Mouse (Mus musculus) E14TG2a.4 (cell line): Measurements from ENCODE around the gene Pcdh9.

ENCODE experiments used
- H3K27me3 ChIP-seq: 2 replicates; pipeline ENCODE4 v1.6.1; 2014; ENCODE audit warnings: low read length, control low read depth; ENCODE audit not compliant: insufficient read depth
- H3K36me3 ChIP-seq: 2 replicates; pipeline ENCODE4 v1.6.1; 2014; ENCODE audit warnings: low read length, control low read depth; ENCODE audit not compliant: insufficient read depth
- H3K4me1 ChIP-seq: replicated peaks from 2 replicates; pipeline ENCODE4 v1.6.1; 2014; ENCODE audit warnings: low read depth, low read length, control low read depth
- H3K4me3 ChIP-seq: replicated peaks from 2 replicates; pipeline ENCODE4 v1.5.1; 2014; ENCODE audit warnings: mild to moderate bottlenecking, low read length
- H3K9me3 ChIP-seq: 2 replicates; pipeline ENCODE4 v1.6.1; 2014; ENCODE audit warnings: low read length, control low read depth
- CTCF ChIP-seq: conservative IDR thresholded peaks from 2 replicates; pipeline ENCODE4 v1.5.1; 2014; ENCODE audit warnings: low read length
- NANOG ChIP-seq: IDR thresholded peaks from 2 replicates; pipeline ENCODE4 v1.6.1; 2014; ENCODE audit warnings: borderline replicate concordance, low read length, mixed read lengths
- POU5F1 ChIP-seq: IDR thresholded peaks from 2 replicates; pipeline ENCODE4 v1.6.1; 2014; ENCODE audit warnings: low read length, borderline replicate concordance

Gene Pcdh9

DNA sequence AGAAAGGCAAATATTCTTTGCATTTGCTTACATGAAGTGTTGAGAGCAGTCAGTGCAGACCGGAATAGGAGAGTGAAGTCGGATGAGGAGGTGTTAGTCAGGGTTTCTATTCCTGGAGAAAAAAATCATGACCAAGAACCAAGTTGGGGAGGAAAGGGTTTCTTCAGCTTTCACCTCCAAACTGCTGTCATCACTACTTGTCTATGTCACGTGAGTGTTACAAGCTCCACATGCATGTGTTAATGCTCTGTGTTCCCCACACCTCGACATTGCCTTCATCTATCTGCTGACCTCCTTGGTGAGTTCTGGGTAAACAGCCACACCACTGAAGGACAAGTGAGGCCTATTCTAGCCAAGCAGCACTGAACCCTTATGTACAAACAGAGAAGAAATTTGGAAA lies 797.7 kb downstream of the Pcdh9 start:
- TF ChIP-seq POU5F1 (no peak), NANOG (no peak), CTCF (no peak)
- Histone ChIP-seq H3K27me3 (no peaks in the 10 kb centered on the region), H3K4me1 (no peaks in the 10 kb centered on the region), H3K4me3 (no peak overlapping the region), H3K9me3 (no peaks in the 10 kb centered on the region), H3K36me3 (no peaks in the 10 kb centered on the region)

DNA sequence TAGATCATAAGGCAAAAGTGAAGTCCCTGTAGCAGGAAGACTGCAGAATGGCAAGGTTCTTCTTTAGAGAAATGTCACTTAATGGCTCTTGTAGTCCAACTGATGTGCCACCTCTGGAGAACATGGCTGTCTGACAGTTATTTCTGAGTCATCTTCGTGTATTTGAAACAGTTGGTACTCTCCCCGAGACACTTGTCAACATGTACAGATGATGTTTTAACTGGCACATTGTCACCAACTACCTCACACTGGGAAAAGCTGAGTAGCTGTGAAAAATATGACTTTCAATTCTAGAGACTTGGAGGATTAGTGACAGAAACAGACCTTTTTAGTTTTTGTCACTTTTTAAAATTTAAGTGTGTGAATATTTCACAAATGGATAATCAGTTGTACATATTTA lies 804.8 kb downstream of the Pcdh9 start:
- no peaks in the 10 kb centered on the region for H3K9me3 ChIP-seq
- H3K4me1 ChIP-seq, result peaks cover 14% of the 10 kb centered on the region
- no peaks in the 10 kb centered on the region for H3K36me3 ChIP-seq
- 0 out of 2 replicates have a peak, but pooled peaks cover 2% of the 10 kb centered on the region for H3K27me3 ChIP-seq
- no peak for TF ChIP-seq CTCF
- no peak for TF ChIP-seq NANOG
- no peak overlapping the region for H3K4me3 ChIP-seq

DNA sequence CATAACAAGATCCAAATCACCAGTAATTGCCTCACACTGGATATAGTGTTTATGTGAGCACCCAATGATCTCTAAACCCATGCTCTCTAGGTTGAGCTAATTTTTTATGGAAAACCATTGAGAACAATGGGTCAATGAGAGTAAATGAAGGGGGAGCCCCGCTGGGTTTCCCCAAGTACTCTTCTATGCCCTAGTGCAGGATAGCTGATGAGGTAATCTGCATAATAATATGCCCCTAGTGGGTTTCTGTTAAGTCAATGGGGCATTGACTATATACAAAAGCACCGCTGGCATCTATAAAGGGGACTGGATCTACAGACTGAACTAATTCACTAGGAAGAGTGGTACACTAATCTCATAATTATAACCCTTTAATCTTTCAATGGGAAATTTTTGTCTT lies 807.3 kb downstream of the Pcdh9 start:
- no peak overlapping the region for H3K4me3 ChIP-seq
- peak; percentile 86; the same call in 1 of the 2 replicates for TF ChIP-seq POU5F1
- TF ChIP-seq CTCF, result no peak
- peak; percentile 97 for TF ChIP-seq NANOG
- H3K9me3 ChIP-seq, result no peaks in the 10 kb centered on the region
- no peaks in the 10 kb centered on the region for H3K36me3 ChIP-seq
- peaks cover 14% of the 10 kb centered on the region for H3K4me1 ChIP-seq
- 0 out of 2 replicates have a peak, but pooled peaks cover 2% of the 10 kb centered on the region for H3K27me3 ChIP-seq

GRCm38 (mm10) chr14:93080910-93081309 lies 809.6 kb downstream of the Pcdh9 start:
- Histone ChIP-seq H3K27me3 (0 out of 2 replicates have a peak, but pooled peaks cover 2% of the 10 kb centered on the region), H3K4me1 (peaks cover 14% of the 10 kb centered on the region), H3K9me3 (no peaks in the 10 kb centered on the region), H3K4me3 (no peak overlapping the region), H3K36me3 (no peaks in the 10 kb centered on the region)
- no peak for TF ChIP-seq CTCF
- TF ChIP-seq NANOG, result no peak
- no peak for TF ChIP-seq POU5F1

GRCm38 (mm10) chr14:93075761-93076160 lies 814.7 kb downstream of the Pcdh9 start:
- TF ChIP-seq POU5F1, result no peak
- no peak for TF ChIP-seq NANOG
- no peak for TF ChIP-seq CTCF
- no peaks in the 10 kb centered on the region for H3K36me3 ChIP-seq
- no peak overlapping the region for H3K4me3 ChIP-seq
- no peaks in the 10 kb centered on the region for H3K4me1 ChIP-seq
- no peaks in the 10 kb centered on the region for H3K27me3 ChIP-seq
- H3K9me3 ChIP-seq, result no peaks in the 10 kb centered on the region

- H3K9me3 ChIP-seq, result no peaks in the 10 kb centered on the region
- no peaks in the 10 kb centered on the region for H3K27me3 ChIP-seq
- no peaks in the 10 kb centered on the region for H3K4me1 ChIP-seq
- no peak for TF ChIP-seq POU5F1
- no peak for TF ChIP-seq NANOG
- no peak for TF ChIP-seq CTCF
- no peak overlapping the region for H3K4me3 ChIP-seq
- H3K36me3 ChIP-seq, result no peaks in the 10 kb centered on the region
Observed at GRCm38 (mm10) chr14:93072346-93072745, 818.1 kb downstream of the Pcdh9 start.

DNA sequence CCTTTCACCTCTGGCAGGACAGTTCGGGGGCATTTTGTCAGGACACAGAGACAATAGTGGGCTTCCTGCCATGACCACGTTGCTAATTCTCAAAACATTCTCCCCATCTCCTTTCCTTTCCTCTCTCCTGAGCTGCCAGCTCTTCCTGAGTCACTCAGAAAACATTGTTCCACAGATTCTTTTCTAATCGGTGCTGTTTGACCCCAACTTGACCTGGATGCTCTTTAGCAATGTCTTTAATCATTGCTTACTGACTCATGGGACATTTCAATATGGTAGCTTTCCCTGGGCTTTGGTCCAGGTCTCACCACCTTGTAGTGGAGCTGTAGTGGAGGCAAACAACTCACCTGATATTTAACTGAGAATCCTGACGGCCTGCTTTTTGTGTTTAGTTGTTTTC lies 820.3 kb downstream of the Pcdh9 start:
- Histone ChIP-seq H3K4me1 (no peaks in the 10 kb centered on the region), H3K27me3 (no peaks in the 10 kb centered on the region), H3K4me3 (no peak overlapping the region)

DNA sequence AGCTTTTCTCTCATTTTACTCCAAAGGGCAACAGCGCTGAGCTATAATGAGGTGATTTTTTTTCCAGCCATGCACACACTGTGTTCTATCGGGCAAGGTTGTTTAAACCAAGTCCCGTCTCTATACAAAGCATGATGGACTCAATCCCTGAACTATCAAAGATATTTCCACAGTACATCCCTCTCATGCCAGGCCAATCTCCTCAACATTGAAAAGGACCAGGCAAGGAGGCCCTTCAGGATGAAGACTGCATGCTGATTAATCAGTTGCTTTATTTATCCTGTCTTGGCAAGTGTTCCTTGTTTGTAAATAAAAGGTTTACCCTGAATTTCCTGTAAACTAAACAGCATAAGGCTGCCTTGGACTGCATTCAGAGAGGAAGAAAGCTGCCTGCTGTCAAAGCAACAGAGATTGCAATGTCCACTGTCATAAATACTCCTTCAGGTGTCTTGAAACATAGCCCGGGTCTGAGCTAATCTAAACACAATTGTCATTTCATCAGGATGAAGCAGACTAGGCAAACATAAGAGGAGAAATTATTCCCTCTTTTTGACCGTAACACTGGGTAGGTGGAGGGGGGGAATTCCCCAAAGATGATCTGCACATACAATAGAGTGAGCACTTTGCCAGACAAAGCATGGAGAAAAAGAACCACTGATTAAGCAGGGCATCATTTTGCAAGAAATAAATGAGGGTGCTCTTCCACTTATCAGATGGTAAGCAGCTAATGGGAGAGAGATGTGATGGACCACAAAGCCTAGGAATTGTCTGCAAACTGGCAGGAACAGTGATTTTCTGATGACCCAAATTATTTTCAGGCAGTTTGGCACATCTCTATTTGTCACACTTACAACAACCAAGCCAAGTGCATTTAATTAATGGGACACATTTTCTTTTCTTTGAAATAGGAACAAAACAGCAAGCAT lies 822.8 kb downstream of the Pcdh9 start:
- no peak for TF ChIP-seq NANOG
- TF ChIP-seq CTCF, result no peak
- TF ChIP-seq POU5F1, result no peak
- Histone ChIP-seq H3K9me3 (no peaks in the 10 kb centered on the region), H3K4me1 (no peaks in the 10 kb centered on the region), H3K27me3 (no peaks in the 10 kb centered on the region), H3K36me3 (no peaks in the 10 kb centered on the region), H3K4me3 (no peak overlapping the region)

More for the DNA sequence above, 820.3 kb downstream of the Pcdh9 start:
- TF ChIP-seq CTCF (no peak), NANOG (no peak), POU5F1 (no peak)
- Histone ChIP-seq H3K36me3 (no peaks in the 10 kb centered on the region), H3K9me3 (no peaks in the 10 kb centered on the region)
